Mouse (Mus musculus) mature B cell (primary cell): ENCODE results near the gene Wdr26.

Experiments used
- in situ Hi-C: fragments of 300-500 bp; cut with MboI; formaldehyde crosslinking; loops from 2 replicates; pipeline ENCODE4 v1.14.3; 2019

The Wdr26 gene

GRCm38 (mm10) chr1:181237332-181237731, 25.5 kb upstream of the Wdr26 start:
- in situ Hi-C loops, result no loop called here

GRCm38 (mm10) chr1:181234326-181235035, 22.7 kb upstream of the Wdr26 start:
- in situ Hi-C loops, result no loop called here

GRCm38 (mm10) chr1:181233734-181234133, 21.9 kb upstream of the Wdr26 start:
- in situ Hi-C loops, result no loop called here

GRCm38 (mm10) chr1:181232307-181233027, 20.7 kb upstream of the Wdr26 start:
- in situ Hi-C loops, result no loop called here

- in situ Hi-C loops, result no loop called here
Observed at GRCm38 (mm10) chr1:181231821-181232220, 20.0 kb upstream of the Wdr26 start.

GRCm38 (mm10) chr1:181231262-181231661, 19.5 kb upstream of the Wdr26 start:
- in situ Hi-C loops, result no loop called here

GRCm38 (mm10) chr1:181230731-181231148, 18.9 kb upstream of the Wdr26 start:
- in situ Hi-C loops, result no loop called here

- in situ Hi-C loops, result no loop called here
Observed at GRCm38 (mm10) chr1:181229046-181229445, 17.2 kb upstream of the Wdr26 start.

GRCm38 (mm10) chr1:181228591-181228990, 16.8 kb upstream of the Wdr26 start:
- in situ Hi-C loops, result no loop called here

GRCm38 (mm10) chr1:181227804-181228203, 16.0 kb upstream of the Wdr26 start:
- in situ Hi-C loops, result no loop called here

GRCm38 (mm10) chr1:181226850-181227249, 15.0 kb upstream of the Wdr26 start:
- in situ Hi-C loops, result no loop called here

- in situ Hi-C loops, result no loop called here
Observed at GRCm38 (mm10) chr1:181225281-181225680, 13.5 kb upstream of the Wdr26 start.

- in situ Hi-C loops, result no loop called here
Observed at GRCm38 (mm10) chr1:181222041-181222440, 10.2 kb upstream of the Wdr26 start.

- in situ Hi-C loops, result no loop called here
Observed at GRCm38 (mm10) chr1:181216315-181216714, 4.5 kb upstream of the Wdr26 start.

- in situ Hi-C loops, result no loop called here
Observed at GRCm38 (mm10) chr1:181214296-181215035, 2.7 kb upstream of the Wdr26 start.

GRCm38 (mm10) chr1:181211403-181211919, 340 bp downstream of the Wdr26 start:
- in situ Hi-C loops, result no loop called here

GRCm38 (mm10) chr1:181210601-181211402, 999 bp downstream of the Wdr26 start:
- in situ Hi-C loops, result no loop called here

- in situ Hi-C loops, result no loop called here
Observed at GRCm38 (mm10) chr1:181210147-181210546, 1.7 kb downstream of the Wdr26 start.

- in situ Hi-C loops, result no loop called here
Observed at GRCm38 (mm10) chr1:181199446-181199845, 12.4 kb downstream of the Wdr26 start.

GRCm38 (mm10) chr1:181188925-181189324, 22.9 kb downstream of the Wdr26 start:
- in situ Hi-C loops, result no loop called here

- in situ Hi-C loops, result no loop called here
Observed at GRCm38 (mm10) chr1:181170210-181170609, 41.6 kb downstream of the Wdr26 start.

- in situ Hi-C loops, result no loop called here
Observed at GRCm38 (mm10) chr1:181168377-181168776, 43.4 kb downstream of the Wdr26 start.
